Mouse (Mus musculus) right cerebral cortex, postnatal 36 days (tissue): Measurements from ENCODE around the gene Gm36864.
A peak's percentile ranks its signal among the peaks of the same experiment; 100 is the strongest.
"Not testable (repeated sequence)": the region's sequence is repeated elsewhere in the genome, so short reads cannot be mapped to it uniquely, and the experiment has no call there.

Experiments
- DNase-seq, 2 experiments: peaks; one replicate each; pipeline ENCODE4 v3.0.0; 2022; ENCODE audit warnings: low spot score in 2 of 2, mixed read lengths in 1 of 2

The Gm36864 gene

DNA sequence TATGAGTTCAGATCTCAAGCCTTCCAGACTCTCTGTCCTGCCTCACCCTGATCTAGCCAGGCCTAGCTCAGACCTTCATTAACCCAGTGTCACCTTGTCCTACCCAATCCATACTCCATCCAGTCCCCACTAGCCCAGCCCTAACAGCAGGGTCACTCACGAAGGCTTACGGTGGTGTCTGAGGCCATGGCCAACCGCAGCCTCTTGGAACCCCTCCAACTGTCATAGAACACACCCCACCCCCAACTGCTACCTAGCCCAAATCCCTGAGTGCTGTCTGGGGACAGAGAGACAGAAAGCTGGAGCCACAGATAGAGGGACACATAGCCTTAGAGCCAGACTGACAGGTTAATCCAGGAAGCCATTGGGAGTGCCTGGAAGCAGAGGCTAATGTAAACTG is at the start of gene Gm36864:
Gm36864 (plus strand) TSS at position 269 of the 400 bp plus-strand sequence.
- DNase-seq = no peak

- not testable (repeated sequence) for DNase-seq
Measured at GRCm38 (mm10) chr7:44186516-44186915, 49.5 kb upstream of the Gm36864 start.

- not testable (repeated sequence) for DNase-seq
Measured at GRCm38 (mm10) chr7:44187936-44188335, 48.0 kb upstream of the Gm36864 start, which contains the start of gene Klk1b24. Klk1b24 (plus strand) TSS chr7:44188236.

DNA sequence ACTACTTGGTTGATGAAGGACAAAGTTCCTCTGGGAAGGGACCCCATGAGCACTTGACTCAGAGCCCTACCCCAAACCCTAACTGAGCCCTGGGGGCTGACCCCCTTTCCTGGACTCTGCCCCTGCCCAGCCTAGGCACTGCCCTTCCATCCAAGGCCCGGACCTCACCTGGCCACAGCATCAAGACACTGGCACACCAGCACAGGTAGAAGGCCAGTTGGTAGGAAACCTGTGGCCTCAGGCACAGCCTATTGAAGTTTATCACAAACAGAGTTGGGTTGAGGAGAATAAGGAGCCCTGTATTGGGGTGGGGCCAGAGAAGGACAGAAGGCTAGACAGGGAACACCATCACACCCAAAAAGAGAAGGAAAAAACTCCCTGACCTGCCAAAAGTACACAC is 42.5 kb upstream of the Gm36864 start:
- DNase-seq = not testable (repeated sequence)

DNA sequence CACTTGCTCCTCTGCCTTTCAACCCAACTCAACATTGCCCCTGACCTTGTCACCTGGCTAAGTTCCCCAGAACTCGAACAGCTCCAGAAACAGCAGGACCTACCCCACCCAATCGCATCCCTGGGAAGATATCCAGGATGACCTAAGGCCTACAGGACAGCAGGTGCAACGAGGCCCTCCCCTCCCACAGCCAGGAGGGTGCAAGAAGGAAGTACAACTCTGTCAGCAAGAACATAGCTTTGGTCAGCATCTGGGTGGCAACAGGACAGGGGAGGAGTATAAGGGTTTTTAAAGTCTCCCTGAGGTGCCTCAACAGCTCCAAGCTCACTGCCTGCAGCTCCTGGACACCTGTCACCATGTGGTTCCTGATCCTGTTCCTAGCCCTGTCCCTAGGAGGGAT is 38.1 kb upstream of the Gm36864 start, which contains the start of gene Klk1b3:
Klk1b3 (plus strand) TSS at position 301 of the 400 bp plus-strand sequence.
- DNase-seq = no peak

- DNase-seq = not testable (repeated sequence)
Measured at GRCm38 (mm10) chr7:44207135-44207534, 28.8 kb upstream of the Gm36864 start, which contains the start of gene Klk1b4. Klk1b4 (plus strand) TSS chr7:44207435.

DNA sequence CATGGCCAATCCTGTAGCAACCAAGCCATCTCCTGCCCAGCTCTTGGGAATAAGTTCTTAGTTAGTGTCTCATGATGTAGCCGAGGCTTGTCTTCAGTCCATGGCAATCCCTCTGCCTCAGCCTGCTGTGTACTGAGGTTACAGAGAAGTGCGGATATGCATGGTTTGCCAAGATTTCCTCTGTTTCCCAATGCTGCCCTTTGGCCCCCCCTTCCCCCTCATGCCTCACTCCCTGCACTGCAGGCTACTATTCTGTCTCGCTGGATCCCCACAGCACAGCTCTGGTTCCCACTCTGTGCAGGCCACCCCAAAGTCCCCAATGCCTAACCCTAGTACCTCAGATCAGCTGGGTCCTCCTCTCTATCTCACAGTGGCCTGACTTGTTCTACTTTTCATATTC is 27.7 kb upstream of the Gm36864 start:
- no peak for DNase-seq

- DNase-seq = no peak
Measured at GRCm38 (mm10) chr7:44215645-44216044, 20.3 kb upstream of the Gm36864 start, which contains the start of gene Klk1b5. Klk1b5 (plus strand) TSS chr7:44215945.

DNA sequence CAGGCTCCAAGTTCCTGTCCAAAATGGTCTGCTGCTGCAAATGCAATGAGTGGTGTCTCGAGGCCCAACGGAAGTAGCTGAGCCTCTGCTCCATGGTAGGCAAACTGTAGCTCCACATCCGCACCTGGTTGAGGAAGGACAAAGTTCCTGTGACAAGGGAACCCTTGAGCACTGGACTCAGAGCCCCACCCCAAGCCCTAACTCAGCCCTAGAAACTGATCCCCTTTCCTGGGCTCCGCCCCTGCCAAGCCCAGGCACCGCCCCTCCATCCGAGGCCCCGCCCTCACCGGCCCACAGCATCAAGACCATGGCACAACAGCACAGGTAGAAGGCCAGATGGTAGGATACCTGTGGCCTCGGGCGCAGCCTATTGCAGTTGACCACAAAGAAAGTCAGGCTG is 14.4 kb upstream of the Gm36864 start:
- not testable (repeated sequence) for DNase-seq

DNA sequence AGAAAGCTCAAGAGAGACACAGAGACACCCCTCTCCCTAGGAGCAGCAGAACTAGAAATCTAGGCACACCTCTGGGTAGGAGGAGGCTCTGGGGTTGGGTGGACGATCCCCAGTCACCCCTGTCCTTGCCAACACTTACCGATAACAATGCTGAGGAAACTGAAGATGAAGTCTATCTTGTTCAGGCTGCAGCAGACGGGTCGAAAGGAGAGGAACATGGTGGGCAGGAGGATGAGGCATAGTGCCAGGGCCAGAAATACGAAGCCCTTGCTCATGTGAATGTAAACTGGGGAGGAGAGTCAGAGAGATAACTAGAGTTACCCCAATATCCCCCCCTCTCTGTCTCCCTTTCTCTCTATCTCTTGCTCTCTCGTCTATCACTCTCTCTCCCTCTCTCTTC is 13.6 kb upstream of the Gm36864 start:
- DNase-seq = not testable (repeated sequence)

- no peak for DNase-seq
Measured at GRCm38 (mm10) chr7:44225076-44225475, 10.9 kb upstream of the Gm36864 start, which contains the start of gene Klk1. Klk1 (plus strand) TSS chr7:44225360.

DNA sequence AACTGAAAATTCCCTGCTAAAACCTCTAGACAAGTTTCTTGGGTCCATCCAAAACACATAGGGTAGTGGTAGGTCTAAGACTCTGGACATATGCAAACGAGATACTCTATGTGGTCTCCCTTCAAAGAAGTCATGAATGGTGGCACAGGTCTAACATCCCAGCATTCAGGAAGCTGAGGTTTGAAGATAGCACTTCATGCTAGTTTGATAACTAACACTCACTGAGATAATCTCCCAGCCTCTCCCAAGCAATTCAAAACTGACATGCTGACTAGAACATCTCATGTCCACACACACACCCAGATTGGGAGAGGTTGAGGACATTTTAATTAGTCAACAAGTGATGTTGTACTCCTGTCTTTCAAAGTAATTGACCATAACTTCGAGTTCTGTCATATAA is 3.9 kb downstream of the Gm36864 start:
- no peak for DNase-seq

- DNase-seq = no peak
Measured at GRCm38 (mm10) chr7:44240712-44241111, 4.7 kb downstream of the Gm36864 start.

DNA sequence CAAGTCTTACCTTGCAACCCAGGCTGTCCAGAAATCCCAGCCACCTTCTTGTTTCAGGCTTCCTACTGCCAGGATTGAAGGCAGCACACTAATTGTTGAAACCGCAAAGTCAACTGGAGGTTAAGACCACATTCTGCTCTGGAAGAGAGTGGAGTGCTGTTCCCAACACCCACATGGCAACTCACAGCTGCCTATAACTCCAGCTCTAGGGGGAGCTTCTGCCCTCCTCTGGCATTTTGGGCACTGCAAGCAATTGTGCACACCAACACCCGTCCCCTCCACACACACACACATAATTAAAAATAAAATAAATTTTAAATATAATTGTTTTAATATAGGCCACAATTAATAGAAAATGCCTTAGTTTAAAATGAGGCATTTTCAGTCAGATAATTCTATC is 5.2 kb downstream of the Gm36864 start:
- no peak for DNase-seq

DNA sequence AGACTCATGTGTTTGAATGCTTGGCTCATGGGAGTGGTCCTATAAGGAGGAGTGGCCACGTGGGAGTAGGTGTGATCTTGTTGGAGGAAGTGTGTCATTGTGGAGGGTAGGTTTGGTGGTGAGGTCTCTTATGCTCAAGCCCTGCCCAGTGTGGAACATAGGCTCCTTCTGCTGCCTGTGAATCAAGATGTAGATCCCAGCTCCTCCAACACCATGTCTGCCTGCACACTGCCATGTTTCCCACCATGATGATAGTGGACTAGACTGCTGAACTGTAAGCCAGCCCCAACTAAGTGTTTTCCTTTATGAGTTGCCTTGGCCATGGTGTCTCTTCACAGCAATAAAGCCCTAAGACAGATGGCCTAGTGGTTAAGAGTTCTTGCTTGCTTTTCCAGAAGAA is 8.1 kb downstream of the Gm36864 start:
- no peak for DNase-seq

DNA sequence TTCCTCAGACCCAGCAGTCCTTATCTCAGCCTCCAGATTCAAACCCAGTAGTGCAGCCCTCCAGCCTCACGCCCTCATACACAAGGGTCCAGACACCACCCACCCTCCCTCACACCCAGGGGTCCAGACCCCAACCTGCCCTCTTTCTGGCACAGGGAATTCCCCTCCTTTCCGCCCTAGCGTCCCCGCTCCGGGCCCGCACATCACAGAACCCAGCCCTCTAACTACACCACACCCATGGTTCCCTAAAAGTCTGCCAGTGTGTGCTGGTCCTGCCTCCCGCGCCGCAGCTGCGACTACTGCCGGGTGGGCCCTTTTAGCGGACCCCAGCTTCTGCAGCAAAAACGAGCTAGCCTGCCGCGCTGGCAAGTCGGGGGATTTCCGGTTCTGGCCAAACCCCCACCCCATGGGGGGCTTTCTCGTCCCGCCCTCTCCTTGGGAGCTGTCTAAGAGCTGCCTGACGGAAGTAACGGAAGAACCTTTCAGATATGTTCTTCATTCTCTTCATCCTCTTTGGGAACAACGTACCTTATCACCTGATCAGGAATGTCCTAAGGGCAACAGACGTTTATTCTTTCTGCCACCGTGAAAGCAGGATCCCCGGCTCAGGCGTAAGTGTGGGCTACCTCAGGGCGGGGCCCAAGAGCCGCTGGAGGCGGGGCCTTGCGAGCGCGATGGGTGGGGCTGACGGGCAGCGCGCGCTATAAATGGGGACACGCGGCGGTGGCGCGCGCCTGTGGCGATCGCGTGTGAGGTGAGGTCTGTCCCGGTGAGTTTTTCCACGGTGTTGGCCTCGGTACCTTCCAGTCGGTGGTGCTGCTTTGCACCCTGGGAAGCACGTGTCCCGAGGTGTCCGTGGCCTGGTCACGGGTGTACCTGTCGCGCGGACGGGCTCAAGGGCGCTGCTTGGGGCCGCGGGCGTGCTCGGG is 10.3 kb downstream of the Gm36864 start, which contains the start of the genes 1700028J19Rik and 2410002F23Rik:
1700028J19Rik (minus strand) TSS at position 641 of the 929 bp plus-strand sequence.
2410002F23Rik (plus strand) TSS at position 668 of the 929 bp plus-strand sequence.
- DNase-seq = peak; percentile 83 to 86

GRCm38 (mm10) chr7:44246984-44247470 is 11.1 kb downstream of the Gm36864 start:
- DNase-seq = peak; percentile 35 to 39

DNA sequence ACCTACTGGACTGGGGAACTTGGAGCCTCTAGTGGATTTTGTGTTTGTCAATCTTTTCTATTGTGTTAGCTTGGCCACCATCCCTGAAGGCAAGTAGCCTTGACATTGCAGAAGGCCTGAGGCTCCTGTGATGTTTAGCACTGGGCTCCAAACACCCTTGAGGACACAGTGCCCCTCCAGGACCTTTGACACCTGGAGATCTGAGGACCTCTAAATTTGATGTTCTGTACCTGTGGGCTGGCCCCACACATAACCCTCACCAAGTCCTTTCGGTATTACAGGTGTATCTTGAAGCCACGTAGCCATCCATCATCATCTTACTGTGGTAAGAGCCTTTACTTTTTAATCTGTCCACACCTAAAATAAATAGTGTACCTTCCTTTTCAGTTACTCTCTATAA is 12.0 kb downstream of the Gm36864 start:
- no peak for DNase-seq

GRCm38 (mm10) chr7:44249248-44249647 is 13.3 kb downstream of the Gm36864 start:
- DNase-seq = no peak

GRCm38 (mm10) chr7:44250732-44251275 is 14.8 kb downstream of the Gm36864 start:
- DNase-seq = not testable (repeated sequence)

DNA sequence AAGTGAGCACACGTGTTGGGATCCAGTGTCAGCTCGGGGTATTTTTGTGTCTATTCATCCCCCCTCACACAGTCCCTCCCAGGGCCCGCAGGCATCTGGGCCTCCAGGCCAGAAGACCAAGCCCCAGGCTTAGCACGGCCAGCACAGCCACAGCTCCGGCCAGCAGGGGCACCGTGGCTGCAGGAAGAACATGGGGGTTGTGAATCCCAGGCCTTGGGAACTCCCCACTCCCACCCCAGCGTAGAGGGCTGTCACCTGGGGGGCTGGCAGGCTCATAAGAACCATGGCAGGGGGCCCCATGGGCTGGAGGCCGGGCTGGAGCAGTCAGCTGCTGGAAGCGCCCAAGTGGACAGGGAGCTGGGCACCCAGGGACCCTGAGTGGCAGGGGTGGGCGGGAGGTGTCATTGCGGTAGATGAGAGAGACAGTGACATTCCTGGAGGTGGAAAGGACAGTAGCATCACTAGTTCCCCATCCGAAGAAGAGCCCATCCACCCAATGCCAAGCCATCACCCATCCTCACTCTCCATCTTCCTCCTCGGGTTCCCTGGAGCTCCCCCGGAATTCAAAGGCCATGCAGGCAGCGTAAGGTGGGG is 17.1 kb downstream of the Gm36864 start:
- no peak for DNase-seq

DNA sequence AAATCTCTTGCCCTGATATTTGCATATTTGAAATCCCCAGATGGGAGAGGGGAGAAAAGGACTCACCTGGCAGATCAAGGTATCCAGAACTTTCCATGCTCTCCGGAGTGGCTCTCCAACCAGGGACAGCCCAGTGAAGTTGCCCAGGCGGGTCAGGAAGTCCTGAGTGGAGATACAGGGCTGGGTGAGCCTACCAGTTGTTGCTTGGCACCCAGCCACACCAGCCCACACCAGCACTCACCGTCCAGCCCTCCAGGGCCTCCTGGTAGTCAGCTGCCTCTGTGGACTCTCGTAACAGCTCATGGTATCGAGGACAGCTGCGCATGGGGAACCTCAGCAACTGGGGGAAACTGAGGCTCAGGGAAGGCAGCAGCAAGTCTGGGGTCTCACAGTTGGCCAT is 19.0 kb downstream of the Gm36864 start:
- no peak for DNase-seq
